Mouse (Mus musculus) thymus, adult 2 months (tissue): ENCODE data around the gene Cubn.

ENCODE experiments used
- CTCF ChIP-seq: fragments of 200-500 bp; IDR thresholded peaks from 2 replicates; pipeline ENCODE4 v1.5.1; 2012; ENCODE audit warnings: mild to moderate bottlenecking, control low read depth, low read length, moderate library complexity, borderline replicate concordance; ENCODE audit not compliant: control insufficient read depth, poor library complexity, insufficient read depth; ENCODE audit errors: extremely low read depth
- POLR2A ChIP-seq: fragments of 200-500 bp; IDR thresholded peaks from 2 replicates; pipeline ENCODE4 v1.6.1; 2012; ENCODE audit warnings: mild to moderate bottlenecking, low read length, control low read depth, moderate library complexity; ENCODE audit not compliant: control insufficient read depth, poor library complexity, insufficient read depth; ENCODE audit errors: extremely low read depth

- no peak for TF ChIP-seq CTCF
- no peak for TF ChIP-seq POLR2A
Measured at GRCm38 (mm10) chr2:13514949-13515348, 23.3 kb upstream of the Cubn start.
